Mouse (Mus musculus) lung, adult 2 months (tissue): ENCODE measurements around the gene Hist1h2bb.

Source experiments
- CTCF ChIP-seq: fragments of 200-500 bp; IDR thresholded peaks from 2 replicates; pipeline ENCODE4 v1.5.1; 2011; ENCODE audit warnings: mild to moderate bottlenecking, low read length, control low read depth; ENCODE audit not compliant: insufficient read depth
- POLR2A ChIP-seq: fragments of 200-500 bp; IDR thresholded peaks from 2 replicates; pipeline ENCODE4 v1.6.1; 2011; ENCODE audit warnings: low read depth, mild to moderate bottlenecking, control low read depth, low read length, borderline replicate concordance; ENCODE audit errors: extremely low read depth

DNA sequence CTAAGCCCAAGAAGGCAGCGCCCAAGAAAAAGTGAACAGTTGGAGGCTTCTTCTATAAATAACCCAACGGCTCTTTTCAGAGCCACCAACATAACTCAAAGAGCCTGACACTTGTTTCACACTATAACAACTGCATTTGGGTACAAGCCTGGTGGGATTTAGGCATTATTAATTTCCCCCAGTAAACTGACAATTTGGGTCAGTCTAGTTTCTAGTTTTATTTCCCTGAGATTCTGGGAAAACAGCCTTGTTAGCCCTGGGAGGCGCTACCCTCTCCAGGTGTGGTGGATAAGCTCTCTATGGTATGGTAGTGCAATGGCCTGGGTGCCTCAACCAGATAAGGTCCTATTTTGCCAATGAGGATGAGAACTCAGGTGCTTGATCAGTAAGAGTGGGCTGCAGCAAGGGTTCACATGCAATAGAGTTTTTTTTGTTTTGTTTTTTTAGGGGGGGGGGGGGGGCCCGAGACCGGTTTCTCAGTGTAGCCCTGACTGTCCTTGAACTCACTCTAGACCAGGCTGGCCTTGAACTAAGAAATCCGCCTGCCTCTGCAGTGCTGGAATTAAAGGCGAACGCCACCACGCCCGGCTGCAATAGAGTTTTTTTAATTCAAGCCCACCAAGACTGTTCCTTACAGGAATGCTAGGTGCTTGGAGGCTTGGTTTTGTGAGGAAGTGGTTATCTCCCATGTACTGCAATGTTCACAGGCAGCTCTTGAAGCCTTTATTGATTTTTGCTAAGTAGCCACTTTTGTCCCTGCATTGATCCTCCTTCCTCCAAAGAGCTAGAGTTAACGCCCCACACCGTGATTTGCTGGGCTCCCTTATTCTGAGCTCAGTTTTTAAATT, 18.0 kb downstream of the Hist1h2bb start:
- no peak for TF ChIP-seq CTCF
- no peak for TF ChIP-seq POLR2A
